Mouse (Mus musculus) limb, embryonic 15.5 days (tissue): ENCODE measurements around the gene Wasl. TPM values are rescaled to one million over a fixed set of nuclear protein-coding genes. Genes with fewer than 3 reads are reported as not detected.

Experiments used
- ATAC-seq: fragments of 200-750 bp; cut with Nextera tagmentation; 2 replicates; pipeline ENCODE4 v1.8.0; 2017; ENCODE audit warnings: low read depth, moderate TSS enrichment; ENCODE audit not compliant: insufficient number of reproducible peaks, low FRiP score, low TSS enrichment
- H3K27ac ChIP-seq: fragments of 300-500 bp; sonication (generic); 2 replicates; pipeline ENCODE4 v1.5.1; 2015; ENCODE audit warnings: moderate library complexity, mild to moderate bottlenecking, inconsistent platforms
- H3K27me3 ChIP-seq: fragments of 300-500 bp; sonication (generic); 2 replicates; pipeline ENCODE4 v1.6.1; 2015; ENCODE audit warnings: inconsistent platforms
- H3K36me3 ChIP-seq: fragments of 300-500 bp; sonication (generic); 2 replicates; pipeline ENCODE4 v1.6.1; 2015; ENCODE audit warnings: inconsistent platforms
- H3K4me1 ChIP-seq: fragments of 300-500 bp; sonication (generic); 2 replicates; pipeline ENCODE4 v1.6.1; 2015; ENCODE audit warnings: inconsistent platforms
- H3K4me2 ChIP-seq: fragments of 300-500 bp; sonication (generic); 2 replicates; pipeline ENCODE4 v1.6.1; 2015; ENCODE audit warnings: mild to moderate bottlenecking, inconsistent platforms
- H3K4me3 ChIP-seq: fragments of 300-500 bp; sonication (generic); 2 replicates; pipeline ENCODE4 v1.5.1; 2015; ENCODE audit warnings: mild to moderate bottlenecking, inconsistent platforms
- H3K9ac ChIP-seq: fragments of 300-500 bp; sonication (generic); 2 replicates; pipeline ENCODE4 v1.6.1; 2015; ENCODE audit warnings: inconsistent platforms
- H3K9me3 ChIP-seq: fragments of 300-500 bp; sonication (generic); 2 replicates; pipeline ENCODE4 v1.6.1; 2016; ENCODE audit warnings: inconsistent platforms
- WGBS: fragments of 180-500 bp; shearing (Covaris S2); methylation state at CpG from one replicate; pipeline ENCODE4 v1.1.7; 2015; 5-methylcytosine and 5-hydroxymethylcytosine counted together
- polyA plus RNA-seq: library from polyadenylated mRNA; unstranded; fragments of >200 nt; fragmentation: Nextera tagmentation; extraction: Ambion mirVana; gene quantifications from 2 replicates; pipeline ENCODE4 v1.2.1, GENCODE M21; 2015

The Wasl gene
- polyA plus RNA-seq, 1 experiment from 2014 or later: 63.0 TPM

DNA sequence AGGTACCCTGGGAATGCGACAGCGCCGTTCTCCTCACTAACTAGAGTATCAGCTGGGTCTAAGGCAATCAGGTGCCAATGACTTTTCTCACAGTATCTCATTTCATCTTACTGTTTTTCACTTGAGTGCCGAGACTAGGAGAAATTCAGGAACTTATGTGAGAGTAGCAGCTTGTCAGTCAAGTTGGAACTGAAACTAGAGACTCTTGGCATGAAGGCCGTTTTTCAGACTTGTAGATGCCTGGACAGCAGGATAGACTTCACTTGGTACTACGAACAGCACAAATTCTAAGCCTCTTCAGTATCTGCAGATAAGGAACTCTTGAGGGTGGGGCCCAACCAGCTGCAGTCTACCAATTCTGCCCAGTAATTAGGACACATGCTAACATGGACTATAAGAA, 64.7 kb downstream of the Wasl start:
- Histone ChIP-seq H3K9ac (no peak overlapping the region), H3K4me3 (no peak overlapping the region), H3K4me2 (no peak overlapping the region), H3K36me3 (no peaks in the 10 kb centered on the region), H3K27me3 (no peaks in the 10 kb centered on the region), H3K9me3 (no peaks in the 10 kb centered on the region), H3K27ac (no peak overlapping the region), H3K4me1 (no peaks in the 10 kb centered on the region)
- 82% methylated on average over 6 of the region's 6 CpGs for WGBS
- no peak for ATAC-seq

DNA sequence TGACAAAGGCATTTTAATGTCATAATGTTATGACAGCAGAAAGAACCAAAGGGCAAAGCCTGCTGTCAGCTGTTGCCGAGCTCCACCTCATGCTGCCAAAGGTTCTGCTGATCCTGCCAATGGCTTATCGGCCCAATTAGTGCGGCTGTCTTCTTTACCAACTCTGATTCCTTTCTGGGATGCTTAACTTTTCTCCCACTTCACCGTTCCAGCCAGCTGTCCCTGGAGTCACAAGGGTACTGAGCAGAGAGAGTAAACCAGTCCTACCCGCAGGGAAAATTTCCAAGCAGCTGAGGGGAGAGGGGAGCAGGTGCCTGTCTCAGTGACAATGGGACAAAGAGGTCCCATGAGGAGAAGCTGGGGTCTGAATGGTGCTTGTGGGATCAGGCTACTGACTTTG, 65.2 kb downstream of the Wasl start:
- no peak for ATAC-seq

GRCm38 (mm10) chr6:24599179-24599578, 65.6 kb downstream of the Wasl start:
- H3K4me1 ChIP-seq: no peaks in the 10 kb centered on the region
- no peaks in the 10 kb centered on the region for H3K9me3 ChIP-seq
- no peak overlapping the region for H3K4me2 ChIP-seq
- H3K27ac ChIP-seq: no peak overlapping the region
- no peaks in the 10 kb centered on the region for H3K36me3 ChIP-seq
- no peak for ATAC-seq
- WGBS: 87% methylated on average over 6 of the region's 6 CpGs
- no peak overlapping the region for H3K9ac ChIP-seq
- H3K27me3 ChIP-seq: no peaks in the 10 kb centered on the region
- no peak overlapping the region for H3K4me3 ChIP-seq

More for the DNA sequence above, 65.2 kb downstream of the Wasl start:
- Histone ChIP-seq H3K4me1 (no peaks in the 10 kb centered on the region), H3K4me3 (no peak overlapping the region), H3K9me3 (no peaks in the 10 kb centered on the region), H3K27me3 (no peaks in the 10 kb centered on the region), H3K36me3 (no peaks in the 10 kb centered on the region), H3K27ac (no peak overlapping the region), H3K9ac (no peak overlapping the region), H3K4me2 (no peak overlapping the region)
- WGBS: 84% methylated on average over 5 of the region's 5 CpGs

- no peak for ATAC-seq
- H3K27ac ChIP-seq: no peak within 1 kb of the TSS
- WGBS: 77% methylated on average over 10 of the region's 10 CpGs
- H3K4me1 ChIP-seq: no peaks in the 10 kb centered on the region
- H3K27me3 ChIP-seq: no peaks in the 10 kb centered on the region
- no peaks in the 10 kb centered on the region for H3K9me3 ChIP-seq
- H3K36me3 ChIP-seq: no peaks in the 10 kb centered on the region
- no peak within 1 kb of the TSS for H3K4me3 ChIP-seq
- no peak within 1 kb of the TSS for H3K9ac ChIP-seq
- H3K4me2 ChIP-seq: no peak within 1 kb of the TSS
These were observed 67.3 kb downstream of the Wasl start, which contains the start of gene Lmod2 for GRCm38 (mm10) chr6:24597500-24597899. Gene Lmod2, plus strand, starts transcription at chr6:24597762.

- no peak overlapping the region for H3K4me3 ChIP-seq
- no peak overlapping the region for H3K9ac ChIP-seq
- H3K36me3 ChIP-seq: no peaks in the 10 kb centered on the region
- H3K27me3 ChIP-seq: no peaks in the 10 kb centered on the region
- H3K4me1 ChIP-seq: no peaks in the 10 kb centered on the region
- 43% methylated on average over 10 of the region's 10 CpGs for WGBS
- H3K27ac ChIP-seq: no peak overlapping the region
- H3K4me2 ChIP-seq: no peak overlapping the region
- no peaks in the 10 kb centered on the region for H3K9me3 ChIP-seq
- ATAC-seq: no peak
These were observed 73.1 kb downstream of the Wasl start for GRCm38 (mm10) chr6:24591525-24592218.

DNA sequence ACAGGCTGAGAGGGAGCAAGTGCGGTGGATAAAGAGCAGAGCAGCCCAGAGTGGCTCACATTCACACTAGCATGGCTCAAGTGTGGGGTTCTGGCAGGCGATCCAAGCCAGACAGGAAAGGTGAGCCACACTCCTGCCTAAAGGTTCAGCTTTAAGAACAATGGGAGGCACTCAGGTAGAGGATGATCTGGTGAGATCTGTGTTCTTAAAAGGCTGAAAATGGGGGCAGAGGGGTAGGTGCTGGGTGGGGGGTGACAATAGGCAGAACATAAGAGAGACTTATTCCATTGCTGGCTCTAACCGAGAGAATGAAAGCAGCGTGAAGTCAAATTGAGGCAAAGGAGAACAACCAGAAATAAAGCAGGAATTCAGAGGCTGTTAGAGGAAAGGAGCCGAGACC, 74.5 kb downstream of the Wasl start:
- Histone ChIP-seq H3K9me3 (no peaks in the 10 kb centered on the region), H3K4me2 (no peak overlapping the region), H3K27ac (no peak overlapping the region), H3K27me3 (no peaks in the 10 kb centered on the region), H3K36me3 (no peaks in the 10 kb centered on the region), H3K4me3 (no peak overlapping the region), H3K4me1 (no peaks in the 10 kb centered on the region), H3K9ac (no peak overlapping the region)
- no peak for ATAC-seq
- 84% methylated on average over 5 of the region's 5 CpGs for WGBS

DNA sequence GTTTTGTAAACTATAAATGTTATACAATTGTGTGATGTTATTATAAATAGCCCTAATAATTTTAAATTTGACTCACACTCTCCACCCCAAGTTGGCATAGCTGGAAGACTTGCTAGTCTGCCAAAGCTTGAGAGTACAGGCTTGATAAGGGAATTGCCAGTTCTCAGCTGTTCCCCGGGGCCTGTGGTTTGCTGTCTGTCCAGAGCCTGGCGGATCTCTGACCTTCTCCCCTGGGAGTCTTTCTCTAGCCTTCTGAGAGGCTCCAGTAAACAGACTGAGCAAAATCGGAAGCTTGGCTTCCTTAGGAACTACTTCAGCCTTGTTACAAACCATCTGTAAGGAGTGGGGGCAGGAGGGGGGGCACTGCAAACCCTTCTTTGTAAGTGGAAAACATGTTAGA, 77.9 kb downstream of the Wasl start:
- ATAC-seq: no peak
- Histone ChIP-seq H3K9ac (no peak overlapping the region), H3K36me3 (no peaks in the 10 kb centered on the region), H3K4me2 (no peak overlapping the region), H3K4me3 (no peak overlapping the region), H3K9me3 (no peaks in the 10 kb centered on the region), H3K27ac (no peak overlapping the region), H3K27me3 (no peaks in the 10 kb centered on the region), H3K4me1 (no peaks in the 10 kb centered on the region)
- 45% methylated on average over 3 of the region's 3 CpGs for WGBS

DNA sequence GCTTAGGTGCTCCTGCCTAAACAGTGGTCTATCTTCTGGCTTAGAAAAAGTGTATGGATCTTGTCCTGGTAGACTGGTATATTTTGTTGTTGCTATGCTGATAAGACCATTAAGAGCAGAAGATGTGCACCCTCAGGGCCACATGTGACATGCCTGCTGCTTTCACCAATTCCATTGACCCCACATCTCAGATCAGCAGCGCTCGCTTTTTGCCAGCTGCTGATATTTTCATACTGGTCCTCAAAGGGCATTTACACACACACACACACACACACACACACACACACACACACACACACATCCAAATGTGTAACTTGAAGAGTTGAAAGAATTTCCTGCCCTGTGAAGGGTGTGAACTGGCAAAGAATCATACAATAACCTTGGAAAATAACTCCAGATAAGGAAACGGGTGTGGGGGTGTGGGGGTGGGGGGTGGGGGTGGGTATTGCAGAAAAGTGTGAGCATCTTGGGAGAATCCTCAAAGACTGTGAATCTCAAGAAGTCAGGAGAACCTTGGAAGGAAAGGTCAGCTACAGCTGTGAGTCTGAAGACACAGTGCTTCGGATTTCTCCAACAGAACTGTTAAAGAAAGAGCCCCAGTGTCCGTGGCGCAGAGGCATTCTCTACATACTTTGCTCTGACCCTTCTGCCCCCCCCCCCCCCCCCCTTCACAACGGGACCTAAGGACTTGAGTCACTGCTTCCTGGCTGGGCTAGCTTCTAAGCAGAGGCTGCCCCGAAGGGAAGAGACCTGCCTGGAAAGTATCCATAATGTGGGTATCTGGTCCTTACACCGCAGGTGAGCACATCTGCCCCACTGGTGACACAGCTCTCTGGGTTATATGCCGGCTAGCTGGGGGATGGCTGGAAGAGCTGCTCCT, 79.1 kb downstream of the Wasl start:
- 48% methylated on average over 9 of the region's 10 CpGs for WGBS
- Histone ChIP-seq H3K9ac (no peak overlapping the region), H3K4me1 (no peaks in the 10 kb centered on the region), H3K9me3 (no peaks in the 10 kb centered on the region), H3K4me2 (no peak overlapping the region), H3K4me3 (no peak overlapping the region), H3K36me3 (no peaks in the 10 kb centered on the region), H3K27ac (no peak overlapping the region), H3K27me3 (no peaks in the 10 kb centered on the region)
- no peak for ATAC-seq

DNA sequence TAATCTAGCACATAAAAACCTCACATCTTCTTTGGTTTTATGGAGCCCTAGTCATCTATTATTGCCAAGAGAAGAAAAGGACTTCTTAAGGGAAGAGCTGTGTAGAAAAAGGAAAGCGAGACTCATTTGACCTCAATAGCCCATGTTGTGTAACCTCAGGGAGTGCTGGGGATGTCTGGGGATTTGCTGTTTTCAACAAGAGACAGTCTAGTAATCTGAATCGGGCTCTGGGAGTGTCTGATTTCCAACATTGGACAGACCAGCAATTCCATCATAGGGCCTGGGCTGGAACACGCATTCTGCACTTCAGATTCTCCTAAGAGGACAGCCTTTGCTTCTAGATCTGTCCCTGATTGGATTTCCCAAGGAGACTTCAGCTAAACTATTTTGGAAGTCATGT, 81.4 kb downstream of the Wasl start:
- Histone ChIP-seq H3K27ac (no peak overlapping the region), H3K9ac (no peak overlapping the region), H3K4me1 (no peaks in the 10 kb centered on the region), H3K4me2 (no peak overlapping the region), H3K9me3 (no peaks in the 10 kb centered on the region), H3K27me3 (no peaks in the 10 kb centered on the region), H3K36me3 (no peaks in the 10 kb centered on the region), H3K4me3 (no peak overlapping the region)
- 72% methylated on average over 3 of the region's 3 CpGs for WGBS
- no peak for ATAC-seq

DNA sequence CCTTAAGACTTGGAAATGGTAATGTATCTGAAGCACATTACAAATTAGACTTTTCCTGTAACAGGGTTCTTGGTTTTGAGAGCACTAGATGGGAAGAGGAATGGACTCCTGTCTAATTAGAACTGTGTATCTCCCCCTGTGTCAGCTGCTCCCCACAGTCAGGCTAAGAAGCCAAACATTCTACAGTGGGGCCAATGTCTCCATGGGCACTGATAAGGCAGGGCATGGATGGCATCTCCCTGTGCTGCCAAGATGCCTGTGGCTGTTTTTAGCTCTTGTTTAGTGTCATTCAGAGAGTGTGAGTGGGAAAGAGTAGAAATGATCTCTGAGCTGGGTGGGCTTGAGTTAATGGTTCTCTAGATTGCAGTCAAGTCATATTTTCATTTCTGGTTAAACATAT, 91.5 kb downstream of the Wasl start:
- Histone ChIP-seq H3K4me2 (no peak overlapping the region), H3K27ac (no peak overlapping the region), H3K27me3 (no peaks in the 10 kb centered on the region), H3K9ac (no peak overlapping the region), H3K4me3 (no peak overlapping the region), H3K9me3 (no peaks in the 10 kb centered on the region), H3K4me1 (no peaks in the 10 kb centered on the region), H3K36me3 (no peaks in the 10 kb centered on the region)
- ATAC-seq: no peak

DNA sequence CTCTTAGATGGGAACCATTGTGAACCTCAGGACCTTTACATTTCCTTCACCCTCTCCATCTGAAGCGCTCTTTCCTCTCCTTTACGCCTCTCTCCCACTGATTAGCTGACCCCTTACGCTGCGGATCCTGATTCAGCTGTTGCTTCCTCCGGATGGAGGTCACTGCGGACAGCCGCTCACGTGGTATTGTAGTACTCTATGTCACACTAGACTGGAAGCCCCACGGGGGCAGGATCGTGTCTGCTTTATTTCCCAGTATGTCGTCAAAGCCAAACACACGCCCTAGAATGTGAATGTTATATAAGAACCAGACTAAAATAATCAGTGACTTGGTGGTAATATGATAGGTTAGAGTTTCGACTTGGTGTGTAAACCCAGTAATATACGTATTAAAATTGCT, 92.4 kb downstream of the Wasl start:
- Histone ChIP-seq H3K27me3 (no peaks in the 10 kb centered on the region), H3K36me3 (no peaks in the 10 kb centered on the region), H3K4me1 (no peaks in the 10 kb centered on the region), H3K27ac (no peak overlapping the region), H3K4me2 (no peak overlapping the region), H3K4me3 (no peak overlapping the region), H3K9ac (no peak overlapping the region), H3K9me3 (no peaks in the 10 kb centered on the region)
- WGBS: 87% methylated on average over 14 of the region's 14 CpGs
- no peak for ATAC-seq

GRCm38 (mm10) chr6:24571126-24571525, 93.7 kb downstream of the Wasl start:
- no peaks in the 10 kb centered on the region for H3K4me1 ChIP-seq
- no peak for ATAC-seq
- no peak overlapping the region for H3K27ac ChIP-seq
- no peaks in the 10 kb centered on the region for H3K9me3 ChIP-seq
- WGBS: 73% methylated on average over 6 of the region's 6 CpGs
- H3K4me3 ChIP-seq: no peak overlapping the region
- H3K36me3 ChIP-seq: no peaks in the 10 kb centered on the region
- H3K27me3 ChIP-seq: no peaks in the 10 kb centered on the region
- no peak overlapping the region for H3K9ac ChIP-seq
- no peak overlapping the region for H3K4me2 ChIP-seq
